Mouse (Mus musculus) bone marrow, adult 2 months (tissue): ENCODE data around the gene Rdh7.
"Not testable (repeated sequence)": the region's sequence is repeated elsewhere in the genome, so short reads cannot be mapped to it uniquely, and the experiment has no call there.

Experiments used
- CTCF ChIP-seq: fragments of 200-500 bp; IDR thresholded peaks from 2 replicates; pipeline ENCODE4 v1.5.1; 2011; ENCODE audit warnings: low read length, control low read depth; ENCODE audit not compliant: control insufficient read depth, insufficient read depth
- POLR2A ChIP-seq: fragments of 200-500 bp; IDR thresholded peaks from 2 replicates; pipeline ENCODE4 v1.6.1; 2011; ENCODE audit warnings: low read depth, mild to moderate bottlenecking, control low read depth, low read length, borderline replicate concordance; ENCODE audit not compliant: control insufficient read depth

GRCm38 (mm10) chr10:127845945-127846344 is 42.7 kb downstream of the Rdh7 start:
- not testable (repeated sequence) for TF ChIP-seq CTCF, POLR2A
